Mouse (Mus musculus) heart, embryonic 14.5 days (tissue): ENCODE data around the gene Sgca. TPM values are rescaled to one million over a fixed set of nuclear protein-coding genes. Genes with fewer than 3 reads are reported as not detected.

Experiments
- ATAC-seq: fragments of 200-750 bp; cut with Nextera tagmentation; 2 replicates; pipeline ENCODE4 v1.8.0; 2017; ENCODE audit warnings: low read depth, moderate TSS enrichment; ENCODE audit not compliant: insufficient number of reproducible peaks, insufficient read depth, low FRiP score
- H3K27ac ChIP-seq, 2 experiments: fragments of 200-500 bp in 1 of 2; fragments of 300-500 bp in 1 of 2; sonication (generic) in 1 of 2; replicated peaks in 1 of 2; 2 replicates each; pipeline ENCODE4 v1.5.1; 2012 to 2014; ENCODE audit warnings: low read depth in 2 of 2, low read length in 2 of 2, control low read depth in 1 of 2, mild to moderate bottlenecking in 1 of 2, mixed read lengths in 1 of 2; ENCODE audit not compliant: control insufficient read depth in 1 of 2, insufficient read depth in 1 of 2
- H3K27me3 ChIP-seq: fragments of 300-500 bp; sonication (generic); 2 replicates; pipeline ENCODE4 v1.6.1; 2014; ENCODE audit warnings: mild to moderate bottlenecking, low read length, control low read depth; ENCODE audit not compliant: control insufficient read depth, insufficient read depth
- H3K36me3 ChIP-seq: fragments of 300-500 bp; sonication (generic); 2 replicates; pipeline ENCODE4 v1.6.1; 2014; ENCODE audit warnings: mild to moderate bottlenecking, control low read depth, low read length, mixed read lengths; ENCODE audit not compliant: control insufficient read depth, insufficient read depth
- H3K4me1 ChIP-seq, 2 experiments: fragments of 200-500 bp in 1 of 2; fragments of 300-500 bp in 1 of 2; sonication (generic) in 1 of 2; 2 replicates each; pipeline ENCODE4 v1.6.1; 2012 to 2014; ENCODE audit warnings: low read length in 2 of 2, control low read depth in 1 of 2, mixed read lengths in 1 of 2; ENCODE audit not compliant: control insufficient read depth in 2 of 2, insufficient read depth in 2 of 2
- H3K4me2 ChIP-seq: fragments of 300-500 bp; sonication (generic); 2 replicates; pipeline ENCODE4 v1.6.1; 2014; ENCODE audit warnings: mild to moderate bottlenecking, low read length
- H3K4me3 ChIP-seq, 2 experiments: fragments of 200-500 bp in 1 of 2; fragments of 300-500 bp in 1 of 2; sonication (generic) in 1 of 2; 2 replicates each; pipeline ENCODE4 v1.5.1; 2012 to 2014; ENCODE audit warnings: low read length in 2 of 2, mild to moderate bottlenecking in 2 of 2, control low read depth in 1 of 2, low read depth in 1 of 2, moderate library complexity in 1 of 2; ENCODE audit not compliant: control insufficient read depth in 1 of 2, insufficient read depth in 1 of 2
- H3K9ac ChIP-seq: fragments of 300-500 bp; sonication (generic); 2 replicates; pipeline ENCODE4 v1.6.1; 2014; ENCODE audit warnings: mild to moderate bottlenecking, low read length
- H3K9me3 ChIP-seq: fragments of 300-500 bp; sonication (generic); 2 replicates; pipeline ENCODE4 v1.6.1; 2016; ENCODE audit warnings: low read length, control low read depth; ENCODE audit not compliant: control insufficient read depth
- WGBS: fragments of 180-500 bp; shearing (Covaris S2); extraction: QIAGEN DNeasy Blood & Tissue Kit; methylation state at CpG from one replicate; pipeline ENCODE4 v1.1.7; 2014; 5-methylcytosine and 5-hydroxymethylcytosine counted together
- polyA plus RNA-seq: library from polyadenylated mRNA; unstranded; fragments of >200 nt; fragmentation: Nextera tagmentation; extraction: Ambion mirVana; gene quantifications from 2 replicates; pipeline ENCODE4 v1.2.1, GENCODE M21; 2014

Sgca gene
- polyA plus RNA-seq, 1 experiment from 2014 or later = 34.6 TPM

DNA sequence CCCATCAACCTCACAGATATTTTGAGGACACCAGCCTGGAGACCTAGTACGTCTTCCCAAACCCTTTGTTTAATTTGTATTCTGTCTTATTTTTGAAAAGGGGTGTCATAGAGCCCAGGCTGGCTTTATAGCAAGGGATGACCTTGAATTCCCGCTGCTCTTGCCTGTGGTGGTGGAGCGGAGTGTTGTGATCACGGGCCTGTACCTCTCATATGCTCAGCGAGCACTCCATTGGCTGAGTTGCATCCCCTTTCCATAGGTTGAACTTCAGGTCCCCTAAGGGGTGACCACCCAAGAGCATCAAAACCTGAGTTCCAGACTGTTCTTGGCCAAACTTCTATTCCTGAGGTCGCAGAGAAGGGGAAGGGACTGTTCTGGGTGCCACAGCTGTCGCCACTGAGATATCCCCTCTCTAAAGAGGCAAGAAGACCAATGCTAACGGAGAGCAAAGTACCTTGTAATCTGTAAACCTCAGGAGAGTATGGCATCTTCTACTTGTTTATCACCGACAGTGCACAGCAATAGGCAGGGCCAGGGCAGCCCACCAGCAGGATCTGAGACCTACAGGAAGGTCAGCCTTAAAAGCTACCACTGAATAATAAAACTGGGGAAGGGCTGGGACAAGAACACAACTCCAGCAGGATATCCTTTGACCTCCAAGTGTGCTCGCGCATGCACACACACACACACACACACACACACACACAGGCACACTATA lies 3.5 kb upstream of the Sgca start:
- Histone ChIP-seq H3K27ac (peak overlapping the region; percentile 30 to 45; a peak in 3 of 4 replicates), H3K4me1 (peaks cover 26 to 34% of the 10 kb centered on the region in 2 experiments)

GRCm38 (mm10) chr11:94978947-94979346 lies 2.8 kb upstream of the Sgca start:
- H3K9ac ChIP-seq = peak overlapping the region; percentile 49; the same call in 1 of the 2 replicates
- under 1% methylated on average over 20 of the region's 20 CpGs for WGBS
- peak overlapping the region; percentile 15 to 23; a peak in 3 of 4 replicates for H3K4me3 ChIP-seq
- peak overlapping the region in 1 of 2 experiments; percentile 45; a peak in 2 of 4 replicates for H3K27ac ChIP-seq
- no peaks in the 10 kb centered on the region for H3K27me3 ChIP-seq
- no peaks in the 10 kb centered on the region for H3K36me3 ChIP-seq
- no peaks in the 10 kb centered on the region for H3K9me3 ChIP-seq
- peak; percentile 82 for ATAC-seq
- peak overlapping the region; percentile 50 for H3K4me2 ChIP-seq
- peaks cover 27 to 38% of the 10 kb centered on the region in 2 experiments for H3K4me1 ChIP-seq

More for the DNA sequence above, 3.5 kb upstream of the Sgca start:
- Histone ChIP-seq H3K9ac (peak overlapping the region; percentile 49; the same call in 1 of the 2 replicates), H3K4me2 (peak overlapping the region; percentile 50), H3K4me3 (0 out of 4 replicates have a peak overlapping the region, but pooled peaks of 1 of the 2 experiments have one; percentile 15), H3K27me3 (no peaks in the 10 kb centered on the region), H3K9me3 (no peaks in the 10 kb centered on the region), H3K36me3 (no peaks in the 10 kb centered on the region)
- 75% methylated on average over 11 of the region's 11 CpGs for whole genome bisulfite sequencing
- ATAC-seq = no peak

DNA sequence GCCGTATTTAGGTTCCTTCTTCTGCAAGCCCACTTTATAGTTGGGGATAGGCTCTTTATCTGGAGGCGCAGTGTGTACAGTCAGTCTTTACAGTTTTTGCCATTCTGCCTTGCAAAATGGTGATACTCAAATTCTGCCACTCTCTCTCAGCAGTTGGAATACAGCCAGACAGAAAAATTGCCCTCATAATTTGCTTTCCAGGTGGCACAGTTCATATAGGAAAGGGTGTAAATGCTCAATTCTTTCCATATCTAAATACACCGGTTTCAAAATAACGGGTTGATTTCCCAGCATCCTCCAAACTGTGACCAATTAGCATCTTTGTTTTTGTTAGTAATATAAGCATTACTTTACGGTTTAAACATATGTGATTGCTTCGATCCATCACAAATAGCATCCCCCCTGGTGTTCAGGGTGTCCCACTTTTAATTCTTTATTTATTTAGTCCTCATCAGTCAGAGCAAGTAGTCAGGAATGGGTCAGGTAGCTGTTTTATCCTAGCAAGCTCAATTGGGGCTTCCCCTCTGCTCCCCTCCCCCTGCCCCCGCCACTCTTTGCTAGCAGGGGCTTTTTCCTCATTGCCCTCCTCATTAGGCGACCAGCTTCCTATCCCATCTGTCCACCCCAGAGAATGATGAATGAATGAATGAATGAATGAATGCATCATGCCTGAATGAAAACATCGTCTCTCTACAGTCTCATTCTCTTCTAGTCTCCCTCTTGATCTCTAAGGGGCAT lies 2.2 kb upstream of the Sgca start:
- WGBS = 34% methylated on average over 9 of the region's 9 CpGs
- H3K9me3 ChIP-seq = no peaks in the 10 kb centered on the region
- no peak overlapping the region; a peak in 1 of 4 replicates for H3K4me3 ChIP-seq
- H3K4me1 ChIP-seq = peaks cover 32 to 44% of the 10 kb centered on the region in 2 experiments
- H3K9ac ChIP-seq = no peak overlapping the region
- peak overlapping the region; percentile 50 for H3K4me2 ChIP-seq
- no peak for ATAC-seq
- peak overlapping the region in 1 of 2 experiments; percentile 38; a peak in 2 of 4 replicates for H3K27ac ChIP-seq
- H3K36me3 ChIP-seq = no peaks in the 10 kb centered on the region
- no peaks in the 10 kb centered on the region for H3K27me3 ChIP-seq

- ATAC-seq = peak; percentile 38; the same call in 1 of the 2 replicates
- Histone ChIP-seq H3K27ac (peak overlapping the region; percentile 40 to 78; a peak in 3 of 4 replicates), H3K4me3 (no peak overlapping the region), H3K36me3 (no peaks in the 10 kb centered on the region), H3K4me2 (no peak overlapping the region), H3K27me3 (no peaks in the 10 kb centered on the region), H3K9ac (no peak overlapping the region), H3K9me3 (no peaks in the 10 kb centered on the region), H3K4me1 (peaks cover 39 to 52% of the 10 kb centered on the region in 2 experiments)
- WGBS = 24% methylated on average over 2 of the region's 2 CpGs
Observed at GRCm38 (mm10) chr11:94974951-94975350, 1.2 kb downstream of the Sgca start.

GRCm38 (mm10) chr11:94973313-94973712 lies 2.8 kb downstream of the Sgca start:
- no peaks in the 10 kb centered on the region for H3K9me3 ChIP-seq
- peak overlapping the region; percentile 61 for H3K4me2 ChIP-seq
- no peaks in the 10 kb centered on the region for H3K27me3 ChIP-seq
- H3K36me3 ChIP-seq = no peaks in the 10 kb centered on the region
- H3K9ac ChIP-seq = peak overlapping the region; percentile 70
- H3K27ac ChIP-seq = peak overlapping the region; percentile 68 to 75
- H3K4me3 ChIP-seq = peak overlapping the region; percentile 31 to 33
- peak; percentile 61 for ATAC-seq
- peaks cover 33 to 48% of the 10 kb centered on the region in 2 experiments for H3K4me1 ChIP-seq
- WGBS = 27% methylated on average over 4 of the region's 4 CpGs

DNA sequence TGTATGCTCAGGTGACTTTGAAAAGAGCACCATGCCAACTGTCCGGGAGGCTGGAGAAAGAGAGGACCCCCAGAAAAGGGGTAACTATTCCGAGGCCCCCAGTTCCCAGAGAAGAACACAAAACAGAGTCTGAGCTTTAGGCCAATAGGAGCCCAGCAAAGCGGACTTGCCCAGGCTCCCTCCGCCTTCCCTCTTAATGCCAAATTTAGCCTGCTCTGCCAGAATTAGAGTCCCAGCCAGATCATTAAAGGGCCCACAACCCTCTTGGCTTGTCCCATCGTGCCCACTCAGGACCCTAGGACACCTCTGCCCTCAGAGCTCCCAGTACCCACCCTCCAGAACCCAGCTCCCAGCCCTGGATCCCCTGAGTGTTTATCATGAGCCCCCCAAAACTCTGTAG lies 3.2 kb downstream of the Sgca start:
- H3K36me3 ChIP-seq = no peaks in the 10 kb centered on the region
- peak overlapping the region; percentile 31 to 33 for H3K4me3 ChIP-seq
- no peaks in the 10 kb centered on the region for H3K27me3 ChIP-seq
- H3K9ac ChIP-seq = peak overlapping the region; percentile 70
- peaks cover 32 to 43% of the 10 kb centered on the region in 2 experiments for H3K4me1 ChIP-seq
- H3K9me3 ChIP-seq = no peaks in the 10 kb centered on the region
- WGBS = 14% methylated on average over 5 of the region's 5 CpGs
- no peak for ATAC-seq
- peak overlapping the region; percentile 61 for H3K4me2 ChIP-seq
- peak overlapping the region; percentile 68 to 75 for H3K27ac ChIP-seq

GRCm38 (mm10) chr11:94971895-94972615 lies 4.1 kb downstream of the Sgca start:
- H3K4me3 ChIP-seq = peak overlapping the region; percentile 31 to 33; a peak in 1 of 4 replicates

More at GRCm38 (mm10) chr11:94971895-94972615, 4.1 kb downstream of the Sgca start:
- no peaks in the 10 kb centered on the region for H3K27me3 ChIP-seq
- WGBS = 66% methylated on average over 16 of the region's 16 CpGs
- H3K9me3 ChIP-seq = no peaks in the 10 kb centered on the region
- no peak overlapping the region; a peak in 1 of 4 replicates for H3K27ac ChIP-seq
- H3K4me2 ChIP-seq = peak overlapping the region; percentile 61
- ATAC-seq = no peak
- H3K36me3 ChIP-seq = no peaks in the 10 kb centered on the region
- peak overlapping the region; percentile 70 for H3K9ac ChIP-seq
- H3K4me1 ChIP-seq = peaks cover 31 to 37% of the 10 kb centered on the region in 2 experiments
